Mouse (Mus musculus): ENCODE measurements around the gene Zfp316. TPM values are rescaled to one million over a fixed set of nuclear protein-coding genes. Genes with fewer than 3 reads are reported as not detected.

Gene Zfp316
- total and polyA plus RNA-seq, 3 experiments: 3.6 to 5.4 (median 4.5) TPM

DNA sequence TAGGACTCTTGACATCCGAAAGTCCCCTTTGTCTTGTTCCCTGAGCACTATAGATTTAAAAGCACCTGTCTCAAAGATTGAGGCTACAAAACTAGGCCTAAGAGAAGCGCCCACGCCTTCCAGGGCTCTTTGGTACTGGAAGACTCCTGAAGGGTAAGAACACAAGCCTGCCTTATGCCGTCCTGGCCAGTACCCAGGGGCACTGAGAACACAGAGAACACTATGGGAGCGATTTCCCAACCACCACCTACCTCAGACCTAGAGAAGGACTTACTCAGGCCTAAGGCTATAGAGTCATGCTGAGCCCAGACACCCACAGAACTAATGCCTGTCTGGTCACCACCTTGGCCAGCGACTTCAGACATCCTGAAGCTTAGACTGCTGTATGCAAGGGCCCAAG, 3.0 kb downstream of the Zfp316 start:
- no peak overlapping the region for H3K4me3 ChIP-seq
- no peak overlapping the region for H3K27ac ChIP-seq
- WGBS: 85% methylated on average over 6 of the region's 6 CpGs
- H3K36me3 ChIP-seq (ENCODE audit: control insufficient read depth, insufficient read depth, low read length): no peaks in the 10 kb centered on the region
- TF ChIP-seq EP300 (IDR thresholded peaks at IDR 0.05; ENCODE audit: insufficient read depth, low read depth, low read length): no peak
- no peak for TF ChIP-seq POLR2A (IDR thresholded peaks at IDR 0.05; ENCODE audit: insufficient read depth, low read depth, low read length)
- no peak for TF ChIP-seq CTCF (IDR thresholded peaks at IDR 0.05)
- H3K79me2 ChIP-seq (replicated peaks; ENCODE audit: control insufficient read depth, insufficient read depth, low read length): no peaks in the 10 kb centered on the region
- no peaks in the 10 kb centered on the region for H3K27me3 ChIP-seq (ENCODE audit: control insufficient read depth, insufficient read depth, low read length)
- DNase-seq: no peak
- H3K4me1 ChIP-seq (ENCODE audit: control insufficient read depth, insufficient read depth, low read length): peaks cover 4% of the 10 kb centered on the region
- intact Hi-C loops (cut with DNase I): no loop called here
- H3K9ac ChIP-seq (ENCODE audit: low read depth, low read length): no peak overlapping the region

DNA sequence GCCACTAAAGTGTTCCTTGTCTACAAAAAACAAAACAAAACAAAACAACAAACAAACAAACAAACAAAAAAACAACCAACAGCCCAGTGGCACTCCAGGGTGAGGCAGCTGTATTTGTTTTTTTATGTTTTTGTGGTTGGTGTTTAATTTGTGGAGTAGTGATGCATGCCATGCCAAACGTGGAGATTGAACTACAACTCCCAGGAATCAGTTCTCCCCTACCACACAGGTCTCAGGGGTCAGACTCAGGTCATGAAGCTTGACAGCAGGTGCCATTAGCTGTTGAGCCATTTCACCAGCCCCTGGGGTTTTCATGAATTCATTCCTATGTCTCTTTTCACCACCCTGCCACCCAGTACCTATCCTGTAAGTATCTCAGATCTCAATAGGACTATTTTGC, 4.4 kb downstream of the Zfp316 start:
- H3K27ac ChIP-seq: no peak overlapping the region
- TF ChIP-seq POLR2A (IDR thresholded peaks at IDR 0.05; ENCODE audit: insufficient read depth, low read depth, low read length) (no peak), EP300 (IDR thresholded peaks at IDR 0.05; ENCODE audit: insufficient read depth, low read depth, low read length) (no peak), CTCF (IDR thresholded peaks at IDR 0.05) (no peak)
- DNase-seq: no peak
- intact Hi-C loops (cut with DNase I): no loop called here
- peaks cover 2% of the 10 kb centered on the region; the same call in 1 of the 2 replicates for H3K4me1 ChIP-seq (ENCODE audit: control insufficient read depth, insufficient read depth, low read length)
- H3K36me3 ChIP-seq (ENCODE audit: control insufficient read depth, insufficient read depth, low read length): no peaks in the 10 kb centered on the region
- H3K9ac ChIP-seq (ENCODE audit: low read depth, low read length): no peak overlapping the region
- WGBS: 44% methylated on average over 1 of the region's 1 CpGs
- H3K4me3 ChIP-seq: no peak overlapping the region
- no peaks in the 10 kb centered on the region for H3K27me3 ChIP-seq (ENCODE audit: control insufficient read depth, insufficient read depth, low read length)
- no peaks in the 10 kb centered on the region for H3K79me2 ChIP-seq (replicated peaks; ENCODE audit: control insufficient read depth, insufficient read depth, low read length)

DNA sequence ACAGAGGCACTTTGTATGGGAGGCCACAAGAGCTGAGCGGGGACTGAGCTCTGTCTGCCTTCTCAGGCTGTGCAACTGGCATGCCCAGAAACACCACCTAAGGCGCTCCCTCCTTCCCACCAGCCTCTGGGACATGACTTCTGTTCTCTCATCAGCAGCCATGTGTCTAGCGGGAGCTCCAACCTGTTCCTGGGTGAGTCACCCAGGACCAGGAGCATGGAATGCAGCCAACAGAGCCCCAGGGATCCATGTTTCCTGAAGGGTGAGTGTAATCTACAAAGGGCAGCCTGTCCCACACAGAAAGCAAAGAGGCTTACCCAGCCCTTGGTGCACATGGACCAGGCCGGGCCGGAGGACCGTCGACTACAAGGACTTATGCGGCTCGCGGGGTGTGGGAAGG, 5.1 kb downstream of the Zfp316 start:
- H3K36me3 ChIP-seq (ENCODE audit: control insufficient read depth, insufficient read depth, low read length): no peaks in the 10 kb centered on the region
- DNase-seq: no peak
- intact Hi-C loops (cut with DNase I): no loop called here
- H3K9ac ChIP-seq (ENCODE audit: low read depth, low read length): no peak overlapping the region
- TF ChIP-seq CTCF (IDR thresholded peaks at IDR 0.05): no peak
- no peak for TF ChIP-seq POLR2A (IDR thresholded peaks at IDR 0.05; ENCODE audit: insufficient read depth, low read depth, low read length)
- no peak for TF ChIP-seq EP300 (IDR thresholded peaks at IDR 0.05; ENCODE audit: insufficient read depth, low read depth, low read length)
- H3K4me1 ChIP-seq (ENCODE audit: control insufficient read depth, insufficient read depth, low read length): peaks cover 2% of the 10 kb centered on the region; the same call in 1 of the 2 replicates
- no peak overlapping the region for H3K27ac ChIP-seq
- no peaks in the 10 kb centered on the region for H3K79me2 ChIP-seq (replicated peaks; ENCODE audit: control insufficient read depth, insufficient read depth, low read length)
- 85% methylated on average over 10 of the region's 10 CpGs for WGBS
- H3K4me3 ChIP-seq: no peak overlapping the region
- H3K27me3 ChIP-seq (ENCODE audit: control insufficient read depth, insufficient read depth, low read length): no peaks in the 10 kb centered on the region

DNA sequence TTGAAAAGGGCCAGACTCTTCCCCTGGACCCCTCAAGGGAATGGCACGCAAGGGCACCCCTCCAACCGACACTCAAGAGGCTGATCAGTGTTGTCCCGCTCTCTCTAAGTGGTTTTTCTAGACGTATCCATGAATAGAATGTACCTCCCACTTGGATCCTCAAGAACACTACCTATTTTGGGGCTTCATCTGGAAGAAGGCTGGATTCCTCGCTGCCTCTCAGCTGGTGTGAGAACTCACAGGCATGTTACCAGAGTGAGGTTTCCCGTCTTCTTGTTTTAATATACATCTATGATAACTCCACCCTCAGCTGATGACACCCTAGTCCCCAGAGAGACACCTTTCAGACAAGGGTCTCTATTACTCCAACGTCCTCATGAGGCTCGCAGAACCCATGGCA, 8.2 kb downstream of the Zfp316 start:
- no peak overlapping the region for H3K4me3 ChIP-seq
- H3K27me3 ChIP-seq (ENCODE audit: control insufficient read depth, insufficient read depth, low read length): no peaks in the 10 kb centered on the region
- no peak overlapping the region for H3K27ac ChIP-seq
- DNase-seq: no peak
- TF ChIP-seq EP300 (IDR thresholded peaks at IDR 0.05; ENCODE audit: insufficient read depth, low read depth, low read length): no peak
- TF ChIP-seq POLR2A (IDR thresholded peaks at IDR 0.05; ENCODE audit: insufficient read depth, low read depth, low read length): no peak
- TF ChIP-seq CTCF (IDR thresholded peaks at IDR 0.05): no peak
- H3K79me2 ChIP-seq (replicated peaks; ENCODE audit: control insufficient read depth, insufficient read depth, low read length): no peaks in the 10 kb centered on the region
- no peak overlapping the region for H3K9ac ChIP-seq (ENCODE audit: low read depth, low read length)
- H3K4me1 ChIP-seq (ENCODE audit: control insufficient read depth, insufficient read depth, low read length): no peaks in the 10 kb centered on the region
- intact Hi-C loops (cut with DNase I): no loop called here
- H3K36me3 ChIP-seq (ENCODE audit: control insufficient read depth, insufficient read depth, low read length): no peaks in the 10 kb centered on the region
- 87% methylated on average over 8 of the region's 8 CpGs for WGBS

DNA sequence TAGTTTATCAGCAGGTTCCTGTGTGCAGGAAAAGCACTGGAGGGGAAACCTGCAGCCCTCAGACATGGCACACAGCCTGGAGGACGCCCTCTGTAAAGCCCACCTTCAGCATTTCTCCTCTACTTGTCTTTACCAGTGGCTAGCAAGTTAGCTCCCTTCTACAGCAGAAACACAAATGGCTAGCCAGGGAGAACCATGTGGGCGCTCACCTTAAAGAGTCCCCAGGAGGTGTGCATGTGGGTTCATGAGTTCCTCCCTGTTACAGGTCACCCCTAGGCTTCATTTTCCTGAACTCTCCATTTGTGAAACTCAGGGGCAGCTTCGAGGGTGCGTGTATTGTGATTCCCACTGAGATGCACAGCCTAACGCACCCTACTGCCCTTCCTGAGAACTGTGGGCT, 14.0 kb downstream of the Zfp316 start:
- Histone ChIP-seq H3K9ac (ENCODE audit: low read depth, low read length) (no peak overlapping the region), H3K4me3 (no peak overlapping the region), H3K36me3 (ENCODE audit: control insufficient read depth, insufficient read depth, low read length) (no peaks in the 10 kb centered on the region), H3K4me1 (ENCODE audit: control insufficient read depth, insufficient read depth, low read length) (no peaks in the 10 kb centered on the region), H3K79me2 (replicated peaks; ENCODE audit: control insufficient read depth, insufficient read depth, low read length) (no peaks in the 10 kb centered on the region), H3K27me3 (ENCODE audit: control insufficient read depth, insufficient read depth, low read length) (peaks cover 10% of the 10 kb centered on the region), H3K27ac (no peak overlapping the region)
- intact Hi-C loops (cut with DNase I): no loop called here
- TF ChIP-seq POLR2A (IDR thresholded peaks at IDR 0.05; ENCODE audit: insufficient read depth, low read depth, low read length): no peak
- no peak for TF ChIP-seq EP300 (IDR thresholded peaks at IDR 0.05; ENCODE audit: insufficient read depth, low read depth, low read length)
- no peak for TF ChIP-seq CTCF (IDR thresholded peaks at IDR 0.05)
- WGBS: 93% methylated on average over 5 of the region's 5 CpGs
- DNase-seq: no peak

DNA sequence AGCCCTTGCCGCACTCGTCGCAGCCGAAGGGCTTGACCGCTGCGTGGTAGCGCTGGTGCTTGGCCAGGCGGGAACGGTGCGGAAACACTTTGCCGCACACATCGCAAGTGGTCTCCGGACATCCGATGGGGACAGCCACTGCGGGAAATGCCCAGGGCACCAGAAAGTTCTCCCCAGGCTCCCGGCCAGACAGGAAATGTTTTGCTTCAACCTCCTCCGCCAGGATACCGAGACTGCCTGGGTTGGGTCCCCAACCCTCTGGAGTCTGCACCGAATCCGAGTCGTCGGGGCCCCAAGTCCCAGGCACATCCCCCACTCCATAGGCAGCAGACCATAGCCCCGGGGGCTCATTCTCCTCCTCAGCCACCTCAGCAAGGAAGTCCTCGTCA, 14.7 kb downstream of the Zfp316 start:
- no peaks in the 10 kb centered on the region for H3K4me1 ChIP-seq (ENCODE audit: control insufficient read depth, insufficient read depth, low read length)
- no peak overlapping the region for H3K4me3 ChIP-seq
- TF ChIP-seq CTCF (IDR thresholded peaks at IDR 0.05): no peak
- TF ChIP-seq EP300 (IDR thresholded peaks at IDR 0.05; ENCODE audit: insufficient read depth, low read depth, low read length): no peak
- TF ChIP-seq POLR2A (IDR thresholded peaks at IDR 0.05; ENCODE audit: insufficient read depth, low read depth, low read length): no peak
- intact Hi-C loops (cut with DNase I): no loop called here
- H3K79me2 ChIP-seq (replicated peaks; ENCODE audit: control insufficient read depth, insufficient read depth, low read length): no peaks in the 10 kb centered on the region
- H3K36me3 ChIP-seq (ENCODE audit: control insufficient read depth, insufficient read depth, low read length): no peaks in the 10 kb centered on the region
- no peak for DNase-seq
- H3K9ac ChIP-seq (ENCODE audit: low read depth, low read length): no peak overlapping the region
- H3K27ac ChIP-seq: no peak overlapping the region
- peaks cover 10% of the 10 kb centered on the region for H3K27me3 ChIP-seq (ENCODE audit: control insufficient read depth, insufficient read depth, low read length)
- 60% methylated on average over 24 of the region's 24 CpGs for WGBS
